Mouse (Mus musculus): ENCODE measurements around the gene Pih1d2.

GRCm38 (mm10) chr9:50633059-50633458 lies 15.9 kb downstream of the Pih1d2 start:
- TF ChIP-seq POLR2A (IDR thresholded peaks at IDR 0.05; ENCODE audit: control insufficient read depth, low read depth, low read length) (no peak), CTCF (IDR thresholded peaks at IDR 0.05; ENCODE audit: control insufficient read depth, insufficient read depth, insufficient replicate concordance, low read depth, low read length) (no peak)

All from testis, adult 2 months (tissue).